1 mouse cellular context compared by ENCODE assay signal in genomic region chr3:97627893-97628292, GRCm38 (mm10).
TF ChIP-seq lines count a peak whose summit lies in the region.

No protein-coding gene starts in this region.

TF ChIP-seq in CH12.LX, 34 proteins besides CTCF, POLR2A, EP300 and RAD21:
- TF ChIP-seq SIN3A (IDR thresholded peaks at IDR 0.05; ENCODE audit: low read length) (no peak), CHD2 (IDR thresholded peaks at IDR 0.05; ENCODE audit: low read length) (no peak), ZNF384 (IDR thresholded peaks at IDR 0.05; ENCODE audit: low read depth, low read length) (no peak), NRF1 (IDR thresholded peaks at IDR 0.05; ENCODE audit: low read depth, low read length) (no peak), BHLHE40 (IDR thresholded peaks at IDR 0.05; ENCODE audit: low read depth, low read length) (no peak), USF1 (IDR thresholded peaks at IDR 0.05; ENCODE audit: low read depth, low read length) (no peak), JUND (conservative IDR thresholded peaks at IDR 0.05; ENCODE audit: low read depth, low read length) (no peak), CHD1 (IDR thresholded peaks at IDR 0.05; ENCODE audit: low read depth, low read length) (no peak), UBTF (IDR thresholded peaks at IDR 0.05; ENCODE audit: low read depth, low read length) (no peak), HCFC1 (IDR thresholded peaks at IDR 0.05; ENCODE audit: low read depth, low read length) (no peak), KAT2A (IDR thresholded peaks at IDR 0.05; ENCODE audit: insufficient replicate concordance, low read length) (no peak), E2F4 (IDR thresholded peaks at IDR 0.05; ENCODE audit: insufficient replicate concordance, low read depth, low read length) (no peak), MAX (IDR thresholded peaks at IDR 0.05; ENCODE audit: low read length) (no peak), MYC (IDR thresholded peaks at IDR 0.05; ENCODE audit: low read depth, low read length) (no peak), NELFE (IDR thresholded peaks at IDR 0.05; ENCODE audit: low read depth, low read length) (no peak), ZKSCAN1 (IDR thresholded peaks at IDR 0.05; ENCODE audit: borderline replicate concordance, low read depth, low read length) (no peak), TCF12 (IDR thresholded peaks at IDR 0.05; ENCODE audit: low read depth, low read length) (no peak), JUN (IDR thresholded peaks at IDR 0.05; ENCODE audit: insufficient read depth, low read depth, low read length) (no peak), ZMIZ1 (IDR thresholded peaks at IDR 0.05; ENCODE audit: low read depth, low read length) (no peak), ELF1 (IDR thresholded peaks at IDR 0.05; ENCODE audit: low read depth, low read length) (no peak)
